Mouse (Mus musculus) CH12.LX (cell line): ENCODE data around the gene Ric8b. TPM values are rescaled to one million over a fixed set of nuclear protein-coding genes. Genes with fewer than 3 reads are reported as not detected.
A peak's percentile ranks its signal among the peaks of the same experiment; 100 is the strongest.

Experiments
- DNase-seq: peaks from one replicate; pipeline ENCODE4 v3.0.0-alpha.2; 2013; ENCODE audit errors: extremely low read depth
- H3K27ac ChIP-seq: 2 replicates; pipeline ENCODE4 v1.5.1; 2012; ENCODE audit warnings: low read depth, mild to moderate bottlenecking, control low read depth, moderate library complexity; ENCODE audit not compliant: insufficient read depth
- H3K27me3 ChIP-seq: replicated peaks from 2 replicates; pipeline ENCODE3; 2012; ENCODE audit warnings: inconsistent platforms
- H3K36me3 ChIP-seq, 2 experiments: replicated peaks in 1 of 2; 2 replicates each; pipeline versions ENCODE3 to v1.6.1; 2012; ENCODE audit warnings: inconsistent platforms in 1 of 2, low read length in 1 of 2, mild to moderate bottlenecking in 1 of 2, mixed read lengths in 1 of 2, moderate library complexity in 1 of 2; ENCODE audit not compliant: control insufficient read depth in 1 of 2, insufficient read depth in 1 of 2
- H3K4me1 ChIP-seq, 2 experiments: 2 replicates each; pipeline ENCODE4 v1.6.1; 2012; ENCODE audit warnings: inconsistent platforms in 1 of 2, moderate library complexity in 1 of 2; ENCODE audit not compliant: insufficient read depth in 2 of 2, control insufficient read depth in 1 of 2
- H3K4me2 ChIP-seq: 2 replicates; pipeline ENCODE4 v1.6.1; 2012; ENCODE audit warnings: low read depth, mild to moderate bottlenecking, control low read depth; ENCODE audit not compliant: poor library complexity, insufficient read depth, severe bottlenecking
- H3K4me3 ChIP-seq, 3 experiments: fragments of 150-350 bp in 1 of 3; sonication (generic) in 1 of 3; replicated peaks in 1 of 3; 2 replicates each; pipeline versions ENCODE3 to v1.5.1; 2011 to 2012; ENCODE audit warnings: low read depth in 2 of 3, low read length in 2 of 3, mild to moderate bottlenecking in 2 of 3, moderate library complexity in 2 of 3, control low read depth in 1 of 3, improper control_type of control experiment in 1 of 3, inconsistent platforms in 1 of 3, mixed read lengths in 1 of 3; ENCODE audit not compliant: poor library complexity in 1 of 3
- H3K79me2 ChIP-seq: replicated peaks from 2 replicates; pipeline ENCODE4 v1.6.1; 2012; ENCODE audit warnings: mild to moderate bottlenecking, moderate library complexity; ENCODE audit not compliant: control insufficient read depth, poor library complexity, insufficient read depth, severe bottlenecking; ENCODE audit errors: extremely low read depth
- H3K9ac ChIP-seq: 2 replicates; pipeline ENCODE4 v1.6.1; 2012; ENCODE audit warnings: low read depth, mild to moderate bottlenecking, control low read depth, moderate library complexity; ENCODE audit not compliant: insufficient read depth
- H3K9me3 ChIP-seq: replicated peaks from 2 replicates; pipeline ENCODE3; 2012; ENCODE audit warnings: low read length, inconsistent platforms, mixed read lengths
- BHLHE40 ChIP-seq: IDR thresholded peaks from 2 replicates; pipeline ENCODE4 v1.6.1; 2011; ENCODE audit warnings: mild to moderate bottlenecking, low read depth, low read length, improper control_type of control experiment
- CHD1 ChIP-seq: IDR thresholded peaks from 2 replicates; pipeline ENCODE4 v1.6.1; 2012; ENCODE audit warnings: low read depth, low read length, improper control_type of control experiment, inconsistent platforms
- CHD2 ChIP-seq: IDR thresholded peaks from 2 replicates; pipeline ENCODE4 v1.6.1; 2011; ENCODE audit warnings: low read length, improper control_type of control experiment
- CTCF ChIP-seq, 2 experiments: IDR thresholded peaks in 1 of 2; conservative IDR thresholded peaks in 1 of 2; 2 replicates each; pipeline ENCODE4 v1.5.1; 2011 to 2012; ENCODE audit warnings: low read depth in 2 of 2, low read length in 2 of 2, improper control_type of control experiment in 1 of 2, inconsistent platforms in 1 of 2, mild to moderate bottlenecking in 1 of 2, moderate library complexity in 1 of 2
- ELF1 ChIP-seq: IDR thresholded peaks from 2 replicates; pipeline ENCODE4 v1.6.1; 2014; ENCODE audit warnings: low read depth, mild to moderate bottlenecking, inconsistent platforms, low read length, improper control_type of control experiment
- EP300 ChIP-seq: IDR thresholded peaks from 2 replicates; pipeline ENCODE4 v1.6.1; 2011; ENCODE audit warnings: low read length, improper control_type of control experiment
- GABPA ChIP-seq: IDR thresholded peaks from 2 replicates; pipeline ENCODE4 v1.6.1; 2012; ENCODE audit warnings: low read depth, low read length, improper control_type of control experiment, inconsistent platforms; ENCODE audit not compliant: insufficient replicate concordance
- HCFC1 ChIP-seq: IDR thresholded peaks from 2 replicates; pipeline ENCODE4 v1.6.1; 2012; ENCODE audit warnings: low read depth, mild to moderate bottlenecking, inconsistent platforms, low read length, improper control_type of control experiment
- IRF4 ChIP-seq: IDR thresholded peaks from 2 replicates; pipeline ENCODE4 v1.6.1; 2014; ENCODE audit warnings: low read depth, mild to moderate bottlenecking, inconsistent platforms, low read length, improper control_type of control experiment
- JUN ChIP-seq: IDR thresholded peaks from 2 replicates; pipeline ENCODE4 v1.6.1; 2011; ENCODE audit warnings: low read depth, mild to moderate bottlenecking, low read length, improper control_type of control experiment, moderate library complexity; ENCODE audit not compliant: insufficient read depth
- KAT2A ChIP-seq: IDR thresholded peaks from 2 replicates; pipeline ENCODE4 v1.6.1; 2012; ENCODE audit warnings: low read length, improper control_type of control experiment, inconsistent platforms; ENCODE audit not compliant: insufficient replicate concordance
- MAFK ChIP-seq: IDR thresholded peaks from 2 replicates; pipeline ENCODE4 v1.6.1; 2011; ENCODE audit warnings: low read length, improper control_type of control experiment; ENCODE audit not compliant: insufficient replicate concordance
- MAX ChIP-seq: IDR thresholded peaks from 2 replicates; pipeline ENCODE4 v1.6.1; 2011; ENCODE audit warnings: low read length, improper control_type of control experiment
- MXI1 ChIP-seq: IDR thresholded peaks from 2 replicates; pipeline ENCODE4 v1.6.1; 2011; ENCODE audit warnings: mild to moderate bottlenecking, low read depth, low read length, improper control_type of control experiment
- NELFE ChIP-seq: IDR thresholded peaks from 2 replicates; pipeline ENCODE4 v1.6.1; 2011; ENCODE audit warnings: low read depth, low read length, improper control_type of control experiment
- POLR2A ChIP-seq: IDR thresholded peaks from 2 replicates; pipeline ENCODE4 v1.6.1; 2011; ENCODE audit warnings: low read depth, mild to moderate bottlenecking, improper control_type of control experiment, low read length
- POLR2AphosphoS2 ChIP-seq: IDR thresholded peaks from 2 replicates; pipeline ENCODE4 v1.6.1; 2011; ENCODE audit warnings: low read depth, low read length, improper control_type of control experiment
- RCOR1 ChIP-seq: conservative IDR thresholded peaks from 2 replicates; pipeline ENCODE4 v1.6.1; 2012; ENCODE audit warnings: low read depth, mild to moderate bottlenecking, inconsistent platforms, low read length, improper control_type of control experiment
- UBTF ChIP-seq: IDR thresholded peaks from 2 replicates; pipeline ENCODE4 v1.6.1; 2012; ENCODE audit warnings: low read depth, mild to moderate bottlenecking, inconsistent platforms, low read length, improper control_type of control experiment, moderate library complexity
- ZKSCAN1 ChIP-seq: IDR thresholded peaks from 2 replicates; pipeline ENCODE4 v1.6.1; 2012; ENCODE audit warnings: low read depth, inconsistent platforms, low read length, improper control_type of control experiment, borderline replicate concordance
- ZMIZ1 ChIP-seq: IDR thresholded peaks from 2 replicates; pipeline ENCODE4 v1.6.1; 2012; ENCODE audit warnings: low read depth, mild to moderate bottlenecking, inconsistent platforms, low read length, improper control_type of control experiment
- ZNF384 ChIP-seq: IDR thresholded peaks from 2 replicates; pipeline ENCODE4 v1.6.1; 2012; ENCODE audit warnings: low read depth, low read length, improper control_type of control experiment, inconsistent platforms
- dilution Hi-C: fragments of 300-500 bp; cut with MboI; formaldehyde crosslinking; loops from 2 replicates; pipeline ENCODE4 v1.14.3; 2020; ENCODE audit warnings: low sequenced_read_pairs; ENCODE audit not compliant: extremely low pct_unique_long_range_greater_than_20kb, extremely low pct_ligation_motif_present
- in situ Hi-C: fragments of 300-500 bp; cut with MboI; formaldehyde crosslinking; loops from 3 replicates; pipeline ENCODE4 v1.14.3; 2019; ENCODE audit warnings: low sequenced_read_pairs, low pct_ligation_motif_present, low pct_unique_long_range_greater_than_20kb, mixed read lengths
- polyA plus RNA-seq: library from polyadenylated mRNA; unstranded; fragments of >175 nt; gene quantifications from 2 replicates; pipeline ENCODE4 v1.2.1, GENCODE M21; 2012; ENCODE audit warnings: low read depth; ENCODE audit not compliant: insufficient read length
- total RNA-seq, 2 experiments: library from RNA; depleted of rRNA; stranded (reverse); fragments of 300-350 nt in 1 of 2; fragments of >200 nt in 1 of 2; gene quantifications; 2 replicates each; pipeline ENCODE4 v1.2.3; 2012 to 2014

Ric8b gene
- total and polyA plus RNA-seq, 3 experiments, result 4.8 to 9.4 (median 6.3) TPM

GRCm38 (mm10) chr10:84895810-84896358 is 21.5 kb upstream of the Ric8b start:
- DNase-seq, result no peak
- no peaks in the 10 kb centered on the region for H3K79me2 ChIP-seq
- in situ Hi-C loops, result no loop called here

GRCm38 (mm10) chr10:84896941-84897930 is 20.2 kb upstream of the Ric8b start:
- Histone ChIP-seq H3K4me3 (no peak overlapping the region), H3K4me1 (peaks cover 8 to 25% of the 10 kb centered on the region in 2 experiments), H3K27ac (no peak overlapping the region), H3K9me3 (no peaks in the 10 kb centered on the region), H3K79me2 (no peaks in the 10 kb centered on the region), H3K9ac (no peak overlapping the region), H3K4me2 (no peak overlapping the region), H3K27me3 (no peaks in the 10 kb centered on the region), H3K36me3 (no peaks in the 10 kb centered on the region)
- TF ChIP-seq IRF4 (peak; percentile 37; the same call in 1 of the 2 replicates), EP300 (0 out of 2 replicates have a peak, but pooled peaks have one; percentile 14), JUN (no peak), POLR2A (no peak), GABPA (no peak)
- in situ Hi-C loops, result no loop called here
- DNase-seq, result peak; percentile 39
- dilution Hi-C loops, result no loop called here

More at GRCm38 (mm10) chr10:84895810-84896358, 21.5 kb upstream of the Ric8b start:
- H3K27me3 ChIP-seq, result no peaks in the 10 kb centered on the region
- TF ChIP-seq GABPA, result no peak
- no peak for TF ChIP-seq CTCF (conservative IDR thresholded peaks at IDR 0.05 in 1 of 2, IDR thresholded peaks at IDR 0.05 in 1 of 2; ENCODE audit: low read depth in 2 of 2, low read length in 2 of 2)
- TF ChIP-seq CHD1, result no peak
- no peak for TF ChIP-seq POLR2AphosphoS2
- TF ChIP-seq CHD2, result no peak
- TF ChIP-seq MAX, result no peak
- TF ChIP-seq POLR2A, result no peak
- no peak for TF ChIP-seq MAFK
- no peak for TF ChIP-seq BHLHE40
- no peak for TF ChIP-seq ZMIZ1
- no peak for TF ChIP-seq RCOR1
- TF ChIP-seq ELF1, result no peak
- no peak for TF ChIP-seq HCFC1
- TF ChIP-seq ZNF384, result no peak
- no peak for TF ChIP-seq KAT2A
- no peak for TF ChIP-seq ZKSCAN1
- no peak for TF ChIP-seq MXI1
- TF ChIP-seq UBTF, result no peak
- no peak for TF ChIP-seq NELFE
- H3K4me3 ChIP-seq, result no peak overlapping the region
- H3K9ac ChIP-seq, result no peak overlapping the region
- H3K36me3 ChIP-seq, result no peaks in the 10 kb centered on the region
- no peak overlapping the region for H3K27ac ChIP-seq
- H3K9me3 ChIP-seq, result no peaks in the 10 kb centered on the region
- dilution Hi-C loops, result no loop called here
- peaks cover 8 to 22% of the 10 kb centered on the region in 2 experiments for H3K4me1 ChIP-seq
- H3K4me2 ChIP-seq, result no peak overlapping the region
